Mouse (Mus musculus) cerebellum, postnatal 10 days (tissue): ENCODE measurements at regions not wholly inside any gene's neighbourhood (a gene's known extent, or its start where the extent isn't known, plus 50 kb on each side); places are given as distances from the start of the nearest gene placed in this dataset.
A peak's percentile ranks its signal among the peaks of the same experiment; 100 is the strongest.

Source experiments
- DNase-seq, 2 experiments: peaks; one replicate each; pipeline ENCODE4 v3.0.0; 2021; ENCODE audit warnings: mixed read lengths in 2 of 2

- DNase-seq: peak in 1 of 2 experiments; percentile 34
Observed at GRCm38 (mm10) chr4:127413997-127414964, 56.3 kb upstream of the Gjb5 start.
